Mouse (Mus musculus) C2C12 (cell line): ENCODE data around the gene Fnbp1. TPM values are rescaled to one million over a fixed set of nuclear protein-coding genes. Genes with fewer than 3 reads are reported as not detected.

Experiments used
- H3K27me3 ChIP-seq: one replicate; pipeline ENCODE4 v1.6.1; 2011; ENCODE audit not compliant: control insufficient read depth, insufficient read depth, insufficient read length
- H3K36me3 ChIP-seq: one replicate; pipeline ENCODE4 v1.6.1; 2011; ENCODE audit not compliant: control insufficient read depth, insufficient read depth
- H3K4me3 ChIP-seq: one replicate; pipeline ENCODE4 v1.5.1; 2011; ENCODE audit warnings: mild to moderate bottlenecking, control low read depth; ENCODE audit not compliant: poor library complexity, insufficient read depth, severe bottlenecking
- H3K79me2 ChIP-seq: one replicate; pipeline ENCODE4 v1.6.1; 2011; ENCODE audit not compliant: control insufficient read depth, insufficient read depth
- H3K79me3 ChIP-seq: one replicate; pipeline ENCODE4 v1.6.1; 2011; ENCODE audit warnings: low read depth, control low read depth
- H3ac ChIP-seq: one replicate; pipeline ENCODE3; 2011; ENCODE audit warnings: low read depth; ENCODE audit not compliant: control insufficient read depth, insufficient read length
- CEBPB ChIP-seq: IDR thresholded peaks from one replicate; pipeline ENCODE4 v1.6.1; 2011; ENCODE audit warnings: low read depth, mild to moderate bottlenecking, control low read depth, moderate library complexity
- CTCF ChIP-seq: IDR thresholded peaks from one replicate; pipeline ENCODE4 v1.5.1; 2011; ENCODE audit not compliant: control insufficient read depth, insufficient read depth, insufficient read length
- FOSL1 ChIP-seq: IDR thresholded peaks from one replicate; pipeline ENCODE4 v1.8.0; 2011; ENCODE audit warnings: mild to moderate bottlenecking, low read length; ENCODE audit not compliant: poor library complexity, insufficient read depth, severe bottlenecking
- MAX ChIP-seq: IDR thresholded peaks from one replicate; pipeline ENCODE4 v1.6.1; 2011; ENCODE audit warnings: mild to moderate bottlenecking, control low read depth
- MYOD1 ChIP-seq: IDR thresholded peaks from one replicate; pipeline ENCODE4 v1.6.1; 2011; ENCODE audit warnings: low read depth; ENCODE audit not compliant: control insufficient read depth, insufficient read length
- MYOG ChIP-seq: IDR thresholded peaks from one replicate; pipeline ENCODE4 v1.6.1; 2011; ENCODE audit not compliant: control insufficient read depth, insufficient read length; ENCODE audit errors: extremely low read depth
- USF1 ChIP-seq: IDR thresholded peaks from one replicate; pipeline ENCODE4 v1.6.1; 2011; ENCODE audit warnings: low read depth, mild to moderate bottlenecking, control low read depth, moderate library complexity
- polyA plus RNA-seq: library from polyadenylated mRNA; unstranded; fragments of >200 nt; fragmentation: generic; extraction: Trizol; gene quantifications from one replicate; pipeline ENCODE4 v1.2.1, GENCODE M21; 2012; ENCODE audit warnings: missing spikeins

Gene Fnbp1
- polyA plus RNA-seq, 1 experiment, result 13.5 TPM

DNA sequence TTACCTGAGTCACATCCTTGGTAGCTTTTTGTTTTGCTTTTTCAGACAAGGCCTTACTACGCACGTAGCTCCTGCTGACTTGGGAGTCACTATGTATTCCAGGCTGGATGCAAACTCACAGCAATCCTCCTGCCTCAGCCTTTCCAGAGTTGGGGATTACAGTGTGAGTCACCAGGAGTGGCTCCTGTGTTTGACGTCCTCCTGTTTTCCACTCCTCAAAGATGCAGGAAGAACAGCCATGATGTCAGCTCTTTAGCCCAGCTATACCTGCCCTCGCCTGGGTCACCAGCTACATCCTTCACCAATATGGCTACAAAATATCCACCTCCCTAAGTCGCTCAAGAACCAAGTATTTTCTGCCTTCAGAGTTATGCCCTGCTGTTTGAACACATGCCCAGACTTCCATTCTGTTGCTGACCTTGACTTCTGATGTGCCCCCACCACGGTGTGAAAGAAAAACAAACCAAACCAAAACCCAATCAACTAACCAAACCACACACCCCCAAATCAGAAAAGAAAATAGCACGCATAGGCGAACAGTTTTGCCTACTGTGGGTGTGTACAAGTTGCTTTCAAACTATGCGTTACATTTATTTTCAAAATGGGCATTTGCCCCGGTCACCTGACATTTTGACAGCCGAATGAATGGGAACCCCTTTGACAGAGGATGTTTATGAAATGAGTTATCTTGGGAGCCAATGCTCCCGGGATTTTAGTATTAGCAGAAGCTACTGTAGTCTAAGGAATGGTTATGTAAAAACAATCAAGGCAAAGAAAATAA lies 1.6 kb downstream of the Fnbp1 start:
- peaks cover 60% of the 10 kb centered on the region for H3K79me2 ChIP-seq
- H3K36me3 ChIP-seq, result no peaks in the 10 kb centered on the region
- H3K79me3 ChIP-seq, result peaks cover 19% of the 10 kb centered on the region
- H3K4me3 ChIP-seq, result no peak overlapping the region
- no peaks in the 10 kb centered on the region for H3K27me3 ChIP-seq
- H3ac ChIP-seq, result no peak overlapping the region
- TF ChIP-seq FOSL1 (no peak), CEBPB (no peak), MAX (no peak), MYOD1 (no peak), CTCF (no peak), USF1 (no peak), MYOG (no peak)

GRCm38 (mm10) chr2:31139174-31139632 lies 2.6 kb downstream of the Fnbp1 start:
- Histone ChIP-seq H3K4me3 (no peak overlapping the region), H3ac (no peak overlapping the region), H3K36me3 (no peaks in the 10 kb centered on the region), H3K79me3 (peaks cover 19% of the 10 kb centered on the region), H3K27me3 (no peaks in the 10 kb centered on the region), H3K79me2 (peaks cover 64% of the 10 kb centered on the region)
- TF ChIP-seq MAX (no peak), MYOD1 (no peak), USF1 (no peak), CTCF (no peak), MYOG (no peak), FOSL1 (no peak), CEBPB (no peak)

DNA sequence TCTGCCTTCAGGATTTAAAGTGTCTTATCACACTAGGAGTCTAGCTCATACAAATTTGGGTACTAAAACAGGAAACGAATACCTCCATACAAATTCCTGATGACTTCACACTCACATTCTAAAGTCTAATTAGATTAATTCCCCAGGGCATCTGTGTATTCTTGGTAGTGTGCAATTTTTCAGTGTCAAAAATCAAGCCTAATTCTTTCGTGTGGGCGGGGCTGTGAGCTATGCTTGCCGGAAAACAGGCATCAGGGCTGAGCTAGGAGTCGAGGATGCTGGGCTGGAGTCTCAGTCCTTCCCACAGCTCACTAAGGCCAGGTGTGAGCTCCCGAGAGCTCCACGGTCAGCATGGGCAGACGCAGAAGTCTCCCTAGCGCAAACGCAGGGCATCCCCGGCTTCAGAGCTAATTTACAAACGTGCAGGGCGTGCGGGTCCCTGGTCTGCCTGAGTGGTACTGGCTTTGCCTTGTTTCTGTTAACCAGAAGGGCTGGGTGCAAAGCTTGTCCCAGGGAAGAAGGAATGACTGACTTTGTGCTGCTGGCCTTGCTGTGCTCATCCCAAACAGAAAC lies 4.7 kb downstream of the Fnbp1 start:
- H3K79me2 ChIP-seq, result peaks cover 78% of the 10 kb centered on the region
- no peak overlapping the region for H3ac ChIP-seq
- H3K27me3 ChIP-seq, result no peaks in the 10 kb centered on the region
- TF ChIP-seq USF1, result no peak
- TF ChIP-seq CTCF, result no peak
- TF ChIP-seq MYOD1, result no peak
- no peak for TF ChIP-seq FOSL1
- no peak for TF ChIP-seq MYOG
- no peak for TF ChIP-seq MAX
- no peak for TF ChIP-seq CEBPB
- H3K79me3 ChIP-seq, result peaks cover 26% of the 10 kb centered on the region
- no peaks in the 10 kb centered on the region for H3K36me3 ChIP-seq
- no peak overlapping the region for H3K4me3 ChIP-seq

DNA sequence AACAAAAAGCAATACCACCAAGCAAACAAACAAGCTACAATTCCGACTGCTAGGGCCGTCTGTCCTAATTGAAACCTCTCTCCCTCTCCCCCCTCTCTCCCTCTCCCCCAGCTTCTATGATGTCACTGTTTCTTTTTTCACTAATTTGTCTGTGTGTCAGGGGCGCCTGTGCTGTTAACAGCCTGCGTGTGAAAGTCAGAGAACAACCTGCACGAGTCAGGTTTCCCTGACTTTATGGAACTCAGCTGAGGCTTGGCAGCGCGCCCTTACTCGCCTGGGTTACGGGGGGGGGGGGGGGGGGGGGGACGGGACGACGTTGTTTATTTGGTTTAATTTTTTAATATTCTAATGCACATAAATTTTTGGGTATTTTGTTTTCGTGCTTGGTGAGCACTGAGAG lies 5.5 kb downstream of the Fnbp1 start:
- Histone ChIP-seq H3K36me3 (no peaks in the 10 kb centered on the region), H3K27me3 (no peaks in the 10 kb centered on the region), H3K79me2 (peaks cover 82% of the 10 kb centered on the region), H3K4me3 (no peak overlapping the region), H3K79me3 (peaks cover 28% of the 10 kb centered on the region), H3ac (no peak overlapping the region)
- TF ChIP-seq MYOD1 (no peak), MAX (no peak), CEBPB (no peak), MYOG (no peak), CTCF (no peak)

- Histone ChIP-seq H3K36me3 (no peaks in the 10 kb centered on the region), H3K79me2 (peaks cover 82% of the 10 kb centered on the region), H3K79me3 (peaks cover 25% of the 10 kb centered on the region), H3K27me3 (no peaks in the 10 kb centered on the region), H3ac (no peak overlapping the region), H3K4me3 (no peak overlapping the region)
- TF ChIP-seq MAX, result no peak
- no peak for TF ChIP-seq USF1
- no peak for TF ChIP-seq CTCF
- TF ChIP-seq MYOD1, result no peak
- no peak for TF ChIP-seq FOSL1
- TF ChIP-seq MYOG, result no peak
- TF ChIP-seq CEBPB, result no peak
These were observed 6.3 kb downstream of the Fnbp1 start for GRCm38 (mm10) chr2:31135512-31135931.

GRCm38 (mm10) chr2:31133981-31134380 lies 7.8 kb downstream of the Fnbp1 start:
- Histone ChIP-seq H3K79me3 (peaks cover 20% of the 10 kb centered on the region), H3K36me3 (no peaks in the 10 kb centered on the region), H3ac (no peak overlapping the region), H3K27me3 (no peaks in the 10 kb centered on the region), H3K4me3 (no peak overlapping the region), H3K79me2 (peaks cover 76% of the 10 kb centered on the region)
- TF ChIP-seq CEBPB (no peak), MYOG (no peak), MAX (no peak), USF1 (no peak), MYOD1 (no peak), FOSL1 (no peak), CTCF (no peak)
